Mouse (Mus musculus): ENCODE data around the gene Mcat. TPM values are rescaled to one million over a fixed set of nuclear protein-coding genes. Genes with fewer than 3 reads are reported as not detected.
"Not testable (repeated sequence)": the region's sequence is repeated elsewhere in the genome, so short reads cannot be mapped to it uniquely, and the experiment has no call there.

Gene Mcat
- total and polyA plus RNA-seq, 3 experiments = 26.2 to 86.0 (median 45.8) TPM

- DNase-seq = no peak
These were observed 53.4 kb downstream of the Mcat start for GRCm38 (mm10) chr15:83509950-83510804.

GRCm38 (mm10) chr15:83501483-83501882 is 62.1 kb downstream of the Mcat start:
- DNase-seq = not testable (repeated sequence)

DNA sequence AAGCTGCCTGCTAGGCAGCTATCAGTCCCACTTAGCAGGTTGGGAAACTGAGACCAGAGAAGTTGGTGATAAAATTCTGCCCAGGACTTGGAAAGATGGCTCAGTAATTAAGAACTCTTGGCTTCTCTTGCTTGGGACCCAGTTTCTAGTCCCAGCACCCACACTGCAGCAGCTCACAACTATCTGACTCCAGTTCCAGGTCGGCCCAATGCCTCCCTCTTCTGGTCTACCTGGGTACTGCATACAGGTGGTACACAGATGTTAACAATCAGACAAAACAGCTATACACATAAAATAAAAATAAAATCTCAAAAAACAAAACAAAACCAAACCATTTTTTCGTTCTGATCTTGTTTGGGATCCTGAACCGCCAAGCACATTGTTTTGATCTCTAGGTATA is 63.2 kb downstream of the Mcat start:
- DNase-seq = no peak

- DNase-seq = no peak
These were observed 64.3 kb downstream of the Mcat start for GRCm38 (mm10) chr15:83499211-83499755.

DNA sequence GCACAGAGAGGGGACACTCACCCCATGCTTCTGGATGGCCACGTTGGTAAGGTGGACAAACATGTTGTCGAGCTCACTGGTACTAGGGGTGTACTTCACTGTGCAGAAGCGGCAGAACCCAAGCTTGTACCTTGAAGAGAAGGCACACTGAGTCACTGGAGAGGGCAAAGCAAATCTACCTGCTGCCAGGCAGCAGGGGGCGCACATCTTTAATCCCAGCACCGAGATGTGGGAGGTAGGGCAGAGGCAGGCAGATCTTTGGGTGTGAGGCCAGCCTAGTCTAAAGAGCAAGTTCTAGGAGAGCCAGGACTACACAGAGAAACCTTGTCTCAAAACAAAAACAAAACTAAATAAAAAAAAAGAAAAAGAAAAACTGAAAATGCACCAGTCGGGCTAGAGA is 66.3 kb downstream of the Mcat start:
- DNase-seq = no peak

Small RNA genes lying within 50 kb of the gene (microRNA-seq; reads per million reads assigned to microRNA genes)
- 0 reads per million in 2 experiments for gene Gm24575

Other genes starting within 250 kb of the Mcat start
- 10 to 100 TPM; 23.6 to 32.4 TPM for gene Arfgap3, start 213.5 kb downstream of the Mcat start, total RNA-seq (2021)
- gene Arfgap3, start 213.5 kb downstream of the Mcat start, polyA plus RNA-seq (2012; rRNA removed) = 13.0 and 14.7 TPM in 2 replicates
- 100 to 1,000 TPM in 1 of 2 experiments, 10 to 100 TPM in 1; 76.7 to 111 TPM for gene Pacsin2, start 99.2 kb downstream of the Mcat start, total RNA-seq (2021)
- gene Pacsin2, start 99.2 kb downstream of the Mcat start, polyA plus RNA-seq (2012; rRNA removed) = 25.3 and 28.9 TPM in 2 replicates
- gene Ttll1, start 52.9 kb downstream of the Mcat start, total RNA-seq (2021) = 10 to 100 TPM in 1 of 2 experiments, 1 to 10 TPM in 1; 7.4 to 13.6 TPM
- gene Ttll1, start 52.9 kb downstream of the Mcat start, polyA plus RNA-seq (2012; rRNA removed) = 4.5 and 4.7 TPM in 2 replicates
- gene Bik, start 36.9 kb downstream of the Mcat start, total RNA-seq (2021) = 1 to 10 TPM; 3.2 to 7.3 TPM
- 9.1 and 11.4 TPM in 2 replicates for gene Bik, start 36.9 kb downstream of the Mcat start, polyA plus RNA-seq (2012; rRNA removed)
- 100 to 1,000 TPM; 298 to 606 TPM for gene Tspo, start 195 bp downstream of the Mcat start, total RNA-seq (2021)
- gene Tspo, start 195 bp downstream of the Mcat start, polyA plus RNA-seq (2012; rRNA removed) = 1,564 and 1,830 TPM in 2 replicates
- gene Ttll12, start 31.4 kb upstream of the Mcat start, total RNA-seq (2021) = 10 to 100 TPM; 31.7 to 46.2 TPM
- gene Ttll12, start 31.4 kb upstream of the Mcat start, polyA plus RNA-seq (2012; rRNA removed) = 47.4 and 48.0 TPM in 2 replicates
- 1 to 10 TPM; 3.2 to 9.1 TPM for gene Scube1, start 161.2 kb upstream of the Mcat start, total RNA-seq (2021)
- gene Scube1, start 161.2 kb upstream of the Mcat start, polyA plus RNA-seq (2012; rRNA removed) = 10.5 and 15.1 TPM in 2 replicates
- gene Mpped1, start 215.7 kb upstream of the Mcat start, total RNA-seq (2021) = not detected
- gene Mpped1, start 215.7 kb upstream of the Mcat start, polyA plus RNA-seq (2012; rRNA removed) = not detected in 2 replicates

Measured in adrenal gland, adult 2 months (tissue).